Mouse (Mus musculus): ENCODE data around the gene Bax. TPM values are rescaled to one million over a fixed set of nuclear protein-coding genes. Genes with fewer than 3 reads are reported as not detected.

The Bax gene
- total and polyA plus RNA-seq, 2 experiments from 2014 or later: 120 to 276 TPM

GRCm38 (mm10) chr7:45457204-45458060 lies 9.3 kb downstream of the Bax start:
- no peak for ATAC-seq
- peak overlapping the region; percentile 76 for H3K4me2 ChIP-seq (ENCODE audit: low read depth)
- H3K9me3 ChIP-seq (ENCODE audit: low read length): no peaks in the 10 kb centered on the region
- H3K9ac ChIP-seq: peak overlapping the region; percentile 87
- H3K4me3 ChIP-seq (ENCODE audit: low read depth, low read length): peak overlapping the region; percentile 87
- TF ChIP-seq CTCF (IDR thresholded peaks at IDR 0.05; ENCODE audit: low read depth): no peak
- DNase-seq: no peak
- peaks cover 36% of the 10 kb centered on the region for H3K36me3 ChIP-seq (ENCODE audit: insufficient read depth)
- 57% methylated on average over 9 of the region's 10 CpGs for WGBS
- 0 out of 2 replicates have a peak overlapping the region, but pooled peaks have one; percentile 45 for H3K27ac ChIP-seq (ENCODE audit: low read depth, low read length)
- no peaks in the 10 kb centered on the region for H3K27me3 ChIP-seq (ENCODE audit: insufficient read depth, low read length)
- peaks cover 21% of the 10 kb centered on the region for H3K4me1 ChIP-seq (ENCODE audit: insufficient read depth)

- Histone ChIP-seq H3K4me1 (ENCODE audit: insufficient read depth) (peaks cover 21% of the 10 kb centered on the region), H3K27ac (ENCODE audit: low read depth, low read length) (0 out of 2 replicates have a peak overlapping the region, but pooled peaks have one; percentile 45), H3K36me3 (ENCODE audit: insufficient read depth) (peaks cover 33% of the 10 kb centered on the region), H3K4me3 (ENCODE audit: low read depth, low read length) (no peak overlapping the region), H3K9me3 (ENCODE audit: low read length) (no peaks in the 10 kb centered on the region), H3K9ac (0 out of 2 replicates have a peak overlapping the region, but pooled peaks have one; percentile 25), H3K4me2 (ENCODE audit: low read depth) (peak overlapping the region; percentile 76), H3K27me3 (ENCODE audit: insufficient read depth, low read length) (no peaks in the 10 kb centered on the region)
- no peak for ATAC-seq
- 54% methylated on average over 9 of the region's 9 CpGs for WGBS
- no peak for TF ChIP-seq CTCF (IDR thresholded peaks at IDR 0.05; ENCODE audit: low read depth)
- no peak for DNase-seq
Observed at GRCm38 (mm10) chr7:45456721-45457203, 9.9 kb downstream of the Bax start.

GRCm38 (mm10) chr7:45455932-45456696 lies 10.6 kb downstream of the Bax start:
- Histone ChIP-seq H3K9me3 (ENCODE audit: low read length) (no peaks in the 10 kb centered on the region), H3K4me2 (ENCODE audit: low read depth) (no peak overlapping the region), H3K4me3 (ENCODE audit: low read depth, low read length) (no peak overlapping the region), H3K36me3 (ENCODE audit: insufficient read depth) (peaks cover 29% of the 10 kb centered on the region), H3K4me1 (ENCODE audit: insufficient read depth) (peaks cover 21% of the 10 kb centered on the region), H3K27me3 (ENCODE audit: insufficient read depth, low read length) (no peaks in the 10 kb centered on the region), H3K9ac (no peak overlapping the region), H3K27ac (ENCODE audit: low read depth, low read length) (0 out of 2 replicates have a peak overlapping the region, but pooled peaks have one; percentile 45)
- DNase-seq (no peak), ATAC-seq (no peak)
- 71% methylated on average over 13 of the region's 13 CpGs for WGBS
- no peak for TF ChIP-seq CTCF (IDR thresholded peaks at IDR 0.05; ENCODE audit: low read depth)

- 89% methylated on average over 15 of the region's 15 CpGs for WGBS
- no peak for TF ChIP-seq CTCF (IDR thresholded peaks at IDR 0.05; ENCODE audit: low read depth)
- Histone ChIP-seq H3K9ac (no peak overlapping the region), H3K9me3 (ENCODE audit: low read length) (no peaks in the 10 kb centered on the region), H3K36me3 (ENCODE audit: insufficient read depth) (peaks cover 29% of the 10 kb centered on the region), H3K4me2 (ENCODE audit: low read depth) (no peak overlapping the region), H3K27ac (ENCODE audit: low read depth, low read length) (no peak overlapping the region), H3K27me3 (ENCODE audit: insufficient read depth, low read length) (no peaks in the 10 kb centered on the region), H3K4me1 (ENCODE audit: insufficient read depth) (peaks cover 10% of the 10 kb centered on the region; the same call in 1 of the 2 replicates), H3K4me3 (ENCODE audit: low read depth, low read length) (no peak overlapping the region)
- ATAC-seq (no peak), DNase-seq (no peak)
Observed at GRCm38 (mm10) chr7:45454971-45455370, 11.7 kb downstream of the Bax start.

- Histone ChIP-seq H3K27ac (ENCODE audit: low read depth, low read length) (peak overlapping the region; percentile 62), H3K9me3 (ENCODE audit: low read length) (no peaks in the 10 kb centered on the region), H3K9ac (no peak overlapping the region), H3K36me3 (ENCODE audit: insufficient read depth) (peaks cover 23% of the 10 kb centered on the region; the same call in 1 of the 2 replicates), H3K4me3 (ENCODE audit: low read depth, low read length) (0 out of 2 replicates have a peak overlapping the region, but pooled peaks have one; percentile 5), H3K4me1 (ENCODE audit: insufficient read depth) (no peaks in the 10 kb centered on the region; the same call in 1 of the 2 replicates), H3K27me3 (ENCODE audit: insufficient read depth, low read length) (no peaks in the 10 kb centered on the region), H3K4me2 (ENCODE audit: low read depth) (no peak overlapping the region)
- WGBS: 53% methylated on average over 23 of the region's 23 CpGs
- peak; percentile 81 for TF ChIP-seq CTCF (IDR thresholded peaks at IDR 0.05; ENCODE audit: low read depth)
- peak; percentile 85 for DNase-seq
- ATAC-seq: peak; percentile 90
Observed at GRCm38 (mm10) chr7:45451344-45451982, 15.2 kb downstream of the Bax start.

GRCm38 (mm10) chr7:45449974-45450373 lies 16.7 kb downstream of the Bax start:
- Histone ChIP-seq H3K9me3 (ENCODE audit: low read length) (no peaks in the 10 kb centered on the region), H3K27ac (ENCODE audit: low read depth, low read length) (no peak overlapping the region), H3K4me2 (ENCODE audit: low read depth) (no peak overlapping the region), H3K4me3 (ENCODE audit: low read depth, low read length) (no peak overlapping the region), H3K9ac (no peak overlapping the region), H3K36me3 (ENCODE audit: insufficient read depth) (peaks cover 15% of the 10 kb centered on the region; the same call in 1 of the 2 replicates), H3K4me1 (ENCODE audit: insufficient read depth) (no peaks in the 10 kb centered on the region), H3K27me3 (ENCODE audit: insufficient read depth, low read length) (no peaks in the 10 kb centered on the region)
- 90% methylated on average over 1 of the region's 1 CpGs for WGBS
- no peak for ATAC-seq
- TF ChIP-seq CTCF (IDR thresholded peaks at IDR 0.05; ENCODE audit: low read depth): no peak
- no peak for DNase-seq

Data from forebrain, postnatal 0 days (tissue).